Mouse (Mus musculus): ENCODE data around the gene Ctnna3. TPM values are rescaled to one million over a fixed set of nuclear protein-coding genes. Genes with fewer than 3 reads are reported as not detected.

The Ctnna3 gene
- total and polyA plus RNA-seq, 3 experiments = not detected

- no peaks in the 10 kb centered on the region for H3K79me2 ChIP-seq (ENCODE audit: control insufficient read depth, insufficient read depth, low read length, poor library complexity)
- H3K4me1 ChIP-seq (ENCODE audit: control insufficient read depth in 1 of 2, insufficient read depth in 2 of 2, low read length in 2 of 2) = no peaks in the 10 kb centered on the region
- no peaks in the 10 kb centered on the region for H3K27me3 ChIP-seq (ENCODE audit: control insufficient read depth in 1 of 2, insufficient read depth in 2 of 2, low read length in 2 of 2)
- DNase-seq (ENCODE audit: low read depth, low spot score) = no peak
- H3K27ac ChIP-seq (ENCODE audit: control insufficient read depth, low read depth, low read length) = no peak overlapping the region
- TF ChIP-seq CTCF (IDR thresholded peaks at IDR 0.05 in 2 of 3, conservative IDR thresholded peaks at IDR 0.05 in 1 of 3; ENCODE audit: control insufficient read depth in 1 of 3, insufficient read depth in 1 of 3, low read depth in 2 of 3, low read length in 3 of 3, poor library complexity in 1 of 3, severe bottlenecking in 1 of 3) (no peak), POLR2A (IDR thresholded peaks at IDR 0.05; ENCODE audit: control insufficient read depth in 1 of 2, insufficient read depth in 1 of 2, low read depth in 1 of 2, low read length in 2 of 2, poor library complexity in 1 of 2) (no peak), MEF2A (IDR thresholded peaks at IDR 0.05; ENCODE audit: extremely low read depth, insufficient replicate concordance, low read depth, low read length, poor library complexity, severe bottlenecking) (no peak), SMC3 (IDR thresholded peaks at IDR 0.05; ENCODE audit: low read depth, low read length) (no peak), TCF12 (IDR thresholded peaks at IDR 0.05; ENCODE audit: low read depth, low read length) (no peak), GABPA (IDR thresholded peaks at IDR 0.05; ENCODE audit: low read depth, low read length) (no peak), EP300 (IDR thresholded peaks at IDR 0.05; ENCODE audit: low read depth in 1 of 2, low read length in 2 of 2) (no peak), MAZ (IDR thresholded peaks at IDR 0.05; ENCODE audit: low read depth, low read length) (no peak)
- no peak overlapping the region for H3K4me3 ChIP-seq (ENCODE audit: control insufficient read depth in 1 of 2, insufficient read depth in 1 of 2, low read depth in 2 of 2, low read length in 2 of 2)
- no peaks in the 10 kb centered on the region for H3K36me3 ChIP-seq (ENCODE audit: control insufficient read depth in 1 of 2, insufficient read depth in 2 of 2, low read length in 2 of 2)
- no peaks in the 10 kb centered on the region for H3K9me3 ChIP-seq (replicated peaks; ENCODE audit: insufficient read depth, low read length)
- H3K9ac ChIP-seq (ENCODE audit: control insufficient read depth, low read depth, low read length, poor library complexity, severe bottlenecking) = no peak overlapping the region
Observed at GRCm38 (mm10) chr10:64901726-64902125, 1471.8 kb downstream of the Ctnna3 start.

GRCm38 (mm10) chr10:64940975-64941374, 1511.1 kb downstream of the Ctnna3 start:
- H3K4me1 ChIP-seq (ENCODE audit: control insufficient read depth in 1 of 2, insufficient read depth in 2 of 2, low read length in 2 of 2) = no peaks in the 10 kb centered on the region
- no peaks in the 10 kb centered on the region for H3K79me2 ChIP-seq (ENCODE audit: control insufficient read depth, insufficient read depth, low read length, poor library complexity)
- DNase-seq (ENCODE audit: low read depth, low spot score) = no peak
- no peak overlapping the region for H3K27ac ChIP-seq (ENCODE audit: control insufficient read depth, low read depth, low read length)
- H3K4me3 ChIP-seq (ENCODE audit: control insufficient read depth in 1 of 2, insufficient read depth in 1 of 2, low read depth in 2 of 2, low read length in 2 of 2) = no peak overlapping the region
- H3K27me3 ChIP-seq (ENCODE audit: control insufficient read depth in 1 of 2, insufficient read depth in 2 of 2, low read length in 2 of 2) = no peaks in the 10 kb centered on the region
- TF ChIP-seq EP300 (IDR thresholded peaks at IDR 0.05; ENCODE audit: low read depth in 1 of 2, low read length in 2 of 2) = no peak
- TF ChIP-seq JUND (IDR thresholded peaks at IDR 0.05; ENCODE audit: low read depth, low read length) = no peak
- no peak for TF ChIP-seq USF2 (IDR thresholded peaks at IDR 0.05; ENCODE audit: borderline replicate concordance in 1 of 2, insufficient read depth in 1 of 2, low read depth in 1 of 2, low read length in 2 of 2)
- TF ChIP-seq MYC (IDR thresholded peaks at IDR 0.05; ENCODE audit: low read depth, low read length) = no peak
- TF ChIP-seq SMC3 (IDR thresholded peaks at IDR 0.05; ENCODE audit: low read depth, low read length) = no peak
- no peak for TF ChIP-seq CHD1 (IDR thresholded peaks at IDR 0.05; ENCODE audit: low read depth, low read length)
- no peak for TF ChIP-seq RAD21 (IDR thresholded peaks at IDR 0.05; ENCODE audit: low read depth, low read length)
- no peak for TF ChIP-seq KAT2A (conservative IDR thresholded peaks at IDR 0.05; ENCODE audit: low read depth, low read length)
- no peak for TF ChIP-seq ELF1 (IDR thresholded peaks at IDR 0.05; ENCODE audit: low read depth, low read length)
- H3K36me3 ChIP-seq (ENCODE audit: control insufficient read depth in 1 of 2, insufficient read depth in 2 of 2, low read length in 2 of 2) = no peaks in the 10 kb centered on the region
- no peaks in the 10 kb centered on the region for H3K9me3 ChIP-seq (replicated peaks; ENCODE audit: insufficient read depth, low read length)
- H3K9ac ChIP-seq (ENCODE audit: control insufficient read depth, low read depth, low read length, poor library complexity, severe bottlenecking) = no peak overlapping the region
